Mouse (Mus musculus) right cerebral cortex, adult 18-20 months (tissue): ENCODE measurements at regions not wholly inside any gene's neighbourhood (a gene's known extent, or its start where the extent isn't known, plus 50 kb on each side); places are given as distances from the start of the nearest gene placed in this dataset.

Experiments
- DNase-seq: peaks from one replicate; pipeline ENCODE4 v3.0.0; 2022; ENCODE audit warnings: mixed read lengths

DNA sequence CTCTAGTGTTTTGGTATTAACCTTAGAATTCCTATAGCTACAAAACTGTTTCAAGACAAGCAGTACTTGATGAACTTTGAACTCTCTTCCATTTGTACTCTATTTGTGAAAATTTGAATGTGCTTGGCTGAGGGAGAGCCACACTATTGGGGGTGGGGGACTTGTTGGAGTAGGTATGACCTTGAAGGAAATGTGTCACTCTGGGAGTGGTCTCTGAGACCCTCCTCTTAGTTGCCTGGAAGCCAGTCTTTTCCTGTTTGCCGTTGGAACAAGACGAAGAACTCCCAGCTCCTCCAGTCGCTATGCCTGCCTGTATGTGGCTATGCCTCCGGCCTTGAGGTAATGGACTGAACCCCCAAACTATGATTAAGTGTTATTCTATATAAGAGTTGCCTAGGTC lies 265.4 kb upstream of the Dab2 start:
- DNase-seq = no peak

DNA sequence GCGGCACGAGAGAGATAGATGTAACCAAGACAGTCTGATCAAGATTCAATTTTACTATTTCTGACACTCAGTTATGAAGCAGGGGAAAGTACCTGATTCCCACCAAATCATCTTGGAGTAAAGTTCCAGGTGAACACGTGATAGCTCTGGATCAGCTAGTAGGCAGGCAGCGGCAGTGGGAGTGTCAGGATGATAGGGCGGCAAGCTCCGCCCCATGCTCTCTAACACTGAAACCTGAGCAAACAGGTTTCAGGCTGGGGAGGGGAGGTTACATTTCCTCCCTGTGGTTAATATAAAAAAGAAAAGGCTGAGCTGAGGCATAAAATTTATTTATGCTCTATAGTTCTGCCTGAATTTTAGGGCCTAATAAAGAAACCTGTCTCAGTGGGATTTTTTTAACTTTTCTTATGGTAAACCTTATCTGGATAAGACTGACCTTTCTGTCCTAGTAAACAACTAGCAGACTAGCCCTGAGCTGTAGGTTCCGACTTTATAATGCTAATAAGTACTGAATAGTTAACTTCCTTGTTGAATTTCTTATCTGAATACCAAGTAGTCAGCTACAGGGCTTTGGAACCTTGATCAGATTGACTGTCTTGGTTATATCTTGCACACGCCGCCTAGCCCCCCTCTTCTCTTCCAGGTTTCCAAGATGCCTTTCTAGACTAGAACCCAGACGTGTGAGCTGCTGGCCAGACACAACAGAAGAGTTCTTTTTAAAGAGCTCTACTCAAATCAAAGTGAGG lies 254.9 kb upstream of the Dab2 start:
- no peak for DNase-seq

- no peak for DNase-seq
Measured at GRCm38 (mm10) chr15:6055703-6056102, 243.9 kb upstream of the Dab2 start.

DNA sequence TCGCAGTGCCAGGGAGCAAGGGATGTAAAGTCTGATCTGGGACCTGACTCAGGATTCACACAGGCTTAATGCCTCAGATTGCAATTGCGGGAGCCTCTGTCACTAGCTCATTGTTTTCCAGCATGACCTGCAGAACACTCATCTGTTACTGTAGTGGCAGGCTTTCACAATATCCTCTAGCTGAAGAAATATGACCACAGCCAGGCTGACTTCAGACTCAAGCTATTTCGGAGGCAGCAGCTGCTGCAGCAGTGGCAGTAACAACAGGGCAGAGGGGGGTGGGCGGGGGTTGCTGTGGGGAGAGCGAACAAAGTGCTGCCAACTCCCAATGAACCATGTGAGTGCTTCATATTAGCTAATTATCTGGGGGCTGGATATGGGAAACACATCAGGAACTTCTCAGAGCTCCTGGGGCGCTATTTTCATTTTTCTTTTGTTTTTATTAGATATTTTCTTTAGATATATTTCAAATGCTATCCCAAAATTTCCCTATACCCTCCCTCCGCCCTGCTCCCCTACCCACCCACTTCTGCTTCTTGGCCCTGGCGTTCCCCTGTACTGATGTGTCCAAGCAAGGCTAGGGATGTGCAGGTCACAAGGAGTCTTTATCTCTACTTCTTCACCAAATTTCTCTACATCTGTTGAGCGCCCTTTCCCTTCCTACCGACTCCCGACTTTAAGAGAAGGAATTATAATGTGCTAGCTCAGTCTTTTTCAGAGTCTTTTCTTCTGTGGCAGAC lies 242.5 kb upstream of the Dab2 start:
- no peak for DNase-seq

DNA sequence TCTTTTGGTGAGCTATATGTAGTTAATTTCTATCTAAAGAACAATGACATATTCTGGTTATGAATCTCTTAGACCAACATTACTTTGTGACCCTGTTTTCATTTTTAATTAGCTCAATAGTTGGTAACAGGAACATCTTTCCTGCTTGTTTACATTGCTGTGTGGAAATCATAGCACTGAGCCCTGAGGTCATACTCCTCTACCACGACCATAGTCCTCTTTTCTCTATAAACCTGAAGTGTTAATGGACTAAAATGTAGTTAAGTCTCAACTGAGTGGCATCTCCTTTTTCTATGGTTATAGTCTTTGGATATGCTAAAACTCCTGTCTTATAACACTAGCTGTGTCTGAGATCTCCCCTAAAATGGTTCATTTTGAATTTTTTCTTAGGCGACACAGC lies 240.2 kb upstream of the Dab2 start:
- DNase-seq = no peak

DNA sequence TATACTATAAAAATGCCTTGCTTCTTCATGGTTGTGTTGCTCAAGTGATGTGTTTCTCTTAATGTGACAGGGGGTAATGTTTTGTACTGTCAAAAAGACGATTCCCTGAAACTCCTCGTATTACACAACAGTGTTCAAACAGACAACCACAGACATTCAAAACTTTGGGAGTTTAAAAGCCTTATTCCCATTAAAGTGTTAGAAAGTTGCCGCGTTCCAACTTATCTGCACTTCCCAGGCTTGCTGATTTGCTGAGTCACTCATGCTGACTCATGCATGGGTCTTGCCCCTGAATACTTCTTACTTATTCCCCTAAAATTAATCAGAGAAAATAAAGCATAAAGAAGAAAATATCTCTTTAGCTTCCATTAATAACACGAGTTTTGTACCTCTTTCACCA lies 239.8 kb upstream of the Dab2 start:
- no peak for DNase-seq

- no peak for DNase-seq
Measured at GRCm38 (mm10) chr15:6060649-6061048, 238.9 kb upstream of the Dab2 start.

DNA sequence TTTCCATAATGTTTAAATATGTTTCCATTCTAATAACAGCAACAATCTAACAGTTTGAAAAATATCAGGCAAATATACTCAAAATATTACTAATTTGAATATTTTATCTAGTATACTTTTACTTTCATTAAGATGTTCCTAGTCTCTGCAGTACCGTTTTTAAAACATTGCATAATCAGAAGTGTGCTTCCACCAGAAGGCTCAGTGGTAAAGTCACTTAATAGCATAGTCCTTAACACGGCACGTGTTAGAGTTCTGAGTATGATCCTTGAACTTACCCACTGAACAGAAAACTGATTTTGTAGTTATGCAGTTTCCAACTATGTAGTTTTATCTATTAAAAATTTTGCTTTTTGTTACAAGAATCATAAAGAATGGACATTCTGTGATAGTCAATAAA lies 234.5 kb upstream of the Dab2 start:
- DNase-seq = no peak

DNA sequence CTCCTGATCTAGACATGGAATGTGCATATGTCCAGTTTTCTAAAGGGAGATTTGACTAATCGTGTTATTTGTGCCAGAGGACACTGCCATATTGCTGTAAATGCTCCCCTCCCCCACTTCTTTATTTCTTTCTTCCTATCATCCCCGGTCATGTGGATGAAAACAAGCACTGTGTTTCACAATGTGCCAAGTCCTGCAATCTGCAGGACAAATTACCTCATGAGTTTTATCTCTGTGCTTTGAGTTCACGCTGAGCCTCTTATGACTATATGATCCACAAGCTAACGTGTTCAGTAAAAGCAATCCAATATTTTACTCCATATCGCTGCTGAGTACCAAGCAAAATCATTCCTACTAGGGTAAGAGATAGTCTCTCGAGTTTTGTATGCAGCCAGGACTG lies 232.2 kb upstream of the Dab2 start:
- no peak for DNase-seq

DNA sequence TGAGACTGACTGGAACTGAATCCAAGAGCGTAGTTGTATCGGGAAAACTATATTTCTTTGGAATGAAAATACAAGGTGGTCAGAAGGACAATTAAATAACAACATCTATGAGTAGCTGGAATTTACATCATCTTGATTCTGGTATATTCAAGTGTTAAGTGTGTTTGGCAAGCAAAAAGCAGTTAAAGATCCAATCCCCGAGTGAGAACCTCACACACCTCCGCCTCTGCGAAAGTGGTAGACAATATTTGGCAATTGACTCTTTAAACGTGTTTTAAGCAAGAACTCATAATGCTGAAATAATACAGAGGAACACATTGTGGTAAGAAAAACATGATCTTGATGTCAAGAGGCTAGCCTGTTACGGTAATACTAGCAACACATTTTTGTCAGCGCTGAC lies 231.2 kb upstream of the Dab2 start:
- no peak for DNase-seq

DNA sequence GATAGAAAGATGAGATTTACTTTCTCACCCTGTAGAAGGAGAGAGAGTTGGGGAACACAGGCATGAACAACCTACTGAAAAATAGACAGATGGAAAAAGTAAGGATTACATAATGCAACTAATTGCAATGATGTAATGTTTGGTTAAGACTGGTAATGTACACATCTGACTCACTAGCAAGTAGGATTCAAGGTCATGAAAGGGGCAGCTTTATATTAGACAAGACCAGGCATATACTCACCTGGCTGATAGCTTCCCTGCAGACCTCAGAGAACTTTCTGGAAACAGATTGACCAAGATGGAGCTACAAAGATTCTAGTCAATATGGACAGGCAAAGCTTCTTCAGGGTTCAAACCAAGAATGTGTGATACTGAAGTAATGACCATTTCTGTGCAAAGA lies 227.7 kb upstream of the Dab2 start:
- DNase-seq = no peak

DNA sequence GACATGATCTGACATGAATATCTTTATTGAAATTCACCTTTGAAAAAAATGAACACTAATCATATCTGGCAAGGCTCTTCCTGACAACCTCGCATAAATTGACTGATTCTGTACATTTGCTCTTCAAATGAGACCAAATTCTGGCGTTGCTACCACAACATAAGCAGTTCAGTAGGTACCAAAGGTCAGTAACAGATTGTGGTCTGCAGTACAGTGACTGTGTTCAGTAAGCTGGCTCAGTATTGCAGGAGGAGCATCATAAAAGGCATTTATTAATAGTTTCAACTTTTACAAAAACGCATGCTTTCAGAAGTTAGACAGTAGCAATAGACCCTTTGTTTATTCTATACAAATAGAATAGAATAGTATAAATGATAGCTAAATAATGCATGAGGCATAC lies 226.7 kb upstream of the Dab2 start:
- no peak for DNase-seq

- peak; percentile 29 for DNase-seq
Measured at GRCm38 (mm10) chr15:6080714-6081635, 218.6 kb upstream of the Dab2 start.

DNA sequence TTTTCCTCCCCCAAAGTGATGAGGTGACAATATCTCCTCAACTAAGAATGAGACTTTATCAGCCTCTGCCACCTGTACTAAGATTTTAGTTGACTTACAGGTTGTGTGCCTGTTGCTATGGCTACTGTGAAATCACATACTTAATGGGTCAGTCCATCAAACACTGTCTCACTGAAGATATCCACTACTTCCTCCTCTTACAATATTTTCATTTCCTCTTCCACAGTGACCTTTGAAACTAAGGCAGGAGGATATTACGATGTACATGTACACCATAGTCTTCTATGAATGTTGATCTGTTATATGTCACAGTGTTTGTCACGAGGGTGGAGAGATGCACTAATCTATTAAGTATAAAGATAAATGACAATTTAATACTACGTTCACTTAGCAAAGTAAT lies 212.4 kb upstream of the Dab2 start:
- no peak for DNase-seq

GRCm38 (mm10) chr15:6088498-6088897 lies 211.1 kb upstream of the Dab2 start:
- no peak for DNase-seq

DNA sequence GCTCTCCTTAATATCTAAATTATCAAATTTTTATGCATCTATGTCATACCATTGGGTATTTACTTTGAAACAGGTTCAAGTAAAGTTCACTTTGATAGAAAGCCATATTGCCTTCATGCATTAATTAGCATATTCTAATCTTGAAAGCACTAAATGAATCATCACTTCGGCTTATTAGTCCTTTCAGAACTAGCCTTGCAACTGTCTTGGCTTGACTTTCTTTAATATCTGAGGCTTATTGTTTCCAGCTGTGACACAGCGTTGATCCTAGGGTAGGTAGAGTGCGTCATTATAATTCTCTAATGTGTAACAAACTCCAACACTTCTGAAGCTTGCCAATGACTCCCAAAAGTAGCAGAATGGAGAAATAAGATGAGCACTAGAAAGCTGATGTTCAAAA lies 169.9 kb upstream of the Dab2 start:
- no peak for DNase-seq

DNA sequence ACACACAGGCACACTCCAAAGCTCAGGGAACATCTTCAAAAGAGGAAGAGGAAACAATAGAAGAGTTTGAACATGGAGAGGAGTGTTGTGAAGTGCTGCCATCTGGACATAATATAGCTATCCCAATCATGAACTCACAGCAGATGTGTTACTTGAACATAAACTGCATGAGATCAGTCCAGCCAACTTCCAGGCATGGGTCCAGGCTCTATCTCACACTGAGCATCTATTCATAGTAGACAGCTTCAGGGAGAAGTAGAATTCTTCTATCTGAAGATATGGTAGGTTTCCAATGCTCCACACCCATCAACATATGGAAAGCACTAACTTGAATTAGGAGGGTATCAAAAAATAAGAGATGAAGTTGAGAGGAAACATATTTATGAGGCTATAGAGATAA lies 167.4 kb upstream of the Dab2 start:
- DNase-seq = no peak

GRCm38 (mm10) chr15:6145071-6145470 lies 154.5 kb upstream of the Dab2 start:
- DNase-seq = no peak

GRCm38 (mm10) chr15:6154706-6155105 lies 144.9 kb upstream of the Dab2 start:
- no peak for DNase-seq

DNA sequence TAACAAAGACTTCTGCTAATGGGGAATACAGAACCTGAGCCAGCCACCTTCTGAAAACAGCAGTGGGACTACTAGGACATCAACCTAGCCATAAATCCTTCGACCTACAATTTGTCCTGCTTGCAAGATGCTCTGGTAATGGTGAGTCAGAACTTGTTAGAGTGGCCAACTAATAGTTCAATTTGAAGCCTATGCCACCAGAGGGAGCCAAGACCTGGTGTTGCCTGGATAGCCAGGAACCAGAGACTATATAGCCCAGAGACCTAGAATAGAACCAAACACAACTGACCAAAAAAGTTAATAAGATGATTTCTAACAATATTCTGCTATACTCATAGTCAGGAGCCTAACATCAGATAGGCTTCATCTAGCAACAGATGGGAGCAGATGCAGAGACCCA lies 119.3 kb upstream of the Dab2 start:
- DNase-seq = no peak

GRCm38 (mm10) chr15:6183627-6184026 lies 116.0 kb upstream of the Dab2 start:
- DNase-seq = no peak

GRCm38 (mm10) chr15:6191845-6192244 lies 107.7 kb upstream of the Dab2 start:
- no peak for DNase-seq

DNA sequence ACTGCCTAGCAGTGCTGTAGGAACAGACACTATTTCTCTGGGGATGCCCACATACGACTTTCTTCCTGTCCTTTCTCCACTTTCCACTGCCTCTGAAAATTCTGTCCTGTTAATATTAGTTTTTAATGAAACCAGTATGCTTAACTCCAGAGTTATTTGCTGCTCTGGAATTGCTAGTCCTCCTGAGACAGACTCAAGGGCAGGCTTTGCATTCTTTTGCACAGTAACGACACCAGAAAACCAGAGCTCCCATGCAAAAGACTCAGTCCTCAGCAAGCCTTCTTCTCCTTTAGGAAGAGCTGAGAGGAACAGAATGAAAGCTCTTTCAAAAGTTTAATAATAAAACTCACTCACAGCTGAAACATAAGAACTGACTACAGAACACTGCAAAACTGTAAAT lies 92.3 kb upstream of the Dab2 start:
- DNase-seq = no peak

- DNase-seq = peak; percentile 14
Measured at GRCm38 (mm10) chr15:6209301-6209700, 90.3 kb upstream of the Dab2 start.
